Mouse (Mus musculus) left cerebral cortex, postnatal 4 days (tissue): Measurements from ENCODE around the gene Cisd3. TPM values are rescaled to one million over a fixed set of nuclear protein-coding genes. Genes with fewer than 3 reads are reported as not detected.
"Not testable (repeated sequence)": the region's sequence is repeated elsewhere in the genome, so short reads cannot be mapped to it uniquely, and the experiment has no call there.

Source experiments
- DNase-seq: peaks from one replicate; pipeline ENCODE4 v3.0.0-alpha.2; 2022
- intact Hi-C: fragments of 180-260 bp; cut with DNase I; formaldehyde crosslinking; loops from one replicate; pipeline ENCODE4 v1.15.1; 2025
- total RNA-seq, 2 experiments: library from RNA; stranded (reverse); gene quantifications; 2 replicates each; pipeline ENCODE4 v1.2.3; 2021

Gene Cisd3
- total RNA-seq, 2 experiments from 2014 or later = 25.8 to 28.5 TPM

DNA sequence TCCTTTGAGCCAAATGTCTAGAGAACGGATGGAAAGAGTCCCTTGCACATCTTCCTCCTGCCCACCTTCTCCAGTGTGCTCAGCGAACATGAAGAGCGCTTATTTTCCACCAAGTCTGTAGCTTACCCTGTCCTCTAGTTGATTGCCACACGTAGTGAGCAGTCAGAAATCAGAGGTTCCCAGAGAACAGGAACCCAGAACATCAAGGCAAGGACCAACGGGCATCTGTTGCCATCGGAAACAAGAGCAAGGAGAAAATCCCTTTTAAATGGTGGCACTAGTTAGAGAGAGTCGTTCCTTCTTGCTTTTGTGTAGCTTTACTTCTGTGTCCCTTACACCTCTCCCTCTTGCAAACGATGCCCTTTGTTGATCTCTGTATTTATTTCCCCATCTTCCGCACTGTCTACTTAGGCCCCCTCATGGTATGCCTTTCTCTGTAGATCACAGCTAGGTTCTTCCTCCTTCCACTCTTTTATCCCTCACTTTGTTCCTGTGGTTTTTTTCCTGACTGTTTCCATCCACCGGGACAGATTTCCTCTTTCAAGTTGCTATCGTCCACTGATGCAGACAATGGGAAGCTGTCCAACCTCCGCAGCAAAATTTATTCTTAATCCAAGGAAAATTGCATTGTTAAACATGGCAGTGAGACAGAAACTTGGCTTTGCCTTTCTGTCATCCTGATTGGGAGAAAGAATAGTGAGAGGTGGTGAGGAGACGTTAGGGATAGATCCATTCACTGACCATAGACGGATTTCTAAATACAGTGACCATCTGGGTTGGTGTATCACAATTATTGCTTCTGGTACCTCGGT lies 16.2 kb downstream of the Cisd3 start:
- intact Hi-C loops = no loop called here
- no peak for DNase-seq

DNA sequence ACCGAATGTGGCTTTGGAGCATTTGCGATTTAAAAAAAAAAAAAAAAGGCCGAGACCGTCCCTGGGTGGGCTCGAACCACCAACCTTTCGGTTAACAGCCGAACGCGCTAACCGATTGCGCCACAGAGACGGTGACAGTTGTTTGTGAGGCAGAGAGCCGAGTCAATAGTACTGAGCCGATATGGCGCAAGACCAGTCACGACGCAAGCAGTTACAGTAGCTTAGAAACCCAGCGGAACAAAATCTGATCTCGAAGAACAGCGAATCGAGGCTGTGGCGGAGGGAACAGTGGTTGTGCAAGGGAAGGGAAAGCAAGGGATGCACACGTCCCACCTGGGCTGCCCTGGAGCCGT lies 16.7 kb downstream of the Cisd3 start:
- intact Hi-C loops = no loop called here
- peak; percentile 86 for DNase-seq

DNA sequence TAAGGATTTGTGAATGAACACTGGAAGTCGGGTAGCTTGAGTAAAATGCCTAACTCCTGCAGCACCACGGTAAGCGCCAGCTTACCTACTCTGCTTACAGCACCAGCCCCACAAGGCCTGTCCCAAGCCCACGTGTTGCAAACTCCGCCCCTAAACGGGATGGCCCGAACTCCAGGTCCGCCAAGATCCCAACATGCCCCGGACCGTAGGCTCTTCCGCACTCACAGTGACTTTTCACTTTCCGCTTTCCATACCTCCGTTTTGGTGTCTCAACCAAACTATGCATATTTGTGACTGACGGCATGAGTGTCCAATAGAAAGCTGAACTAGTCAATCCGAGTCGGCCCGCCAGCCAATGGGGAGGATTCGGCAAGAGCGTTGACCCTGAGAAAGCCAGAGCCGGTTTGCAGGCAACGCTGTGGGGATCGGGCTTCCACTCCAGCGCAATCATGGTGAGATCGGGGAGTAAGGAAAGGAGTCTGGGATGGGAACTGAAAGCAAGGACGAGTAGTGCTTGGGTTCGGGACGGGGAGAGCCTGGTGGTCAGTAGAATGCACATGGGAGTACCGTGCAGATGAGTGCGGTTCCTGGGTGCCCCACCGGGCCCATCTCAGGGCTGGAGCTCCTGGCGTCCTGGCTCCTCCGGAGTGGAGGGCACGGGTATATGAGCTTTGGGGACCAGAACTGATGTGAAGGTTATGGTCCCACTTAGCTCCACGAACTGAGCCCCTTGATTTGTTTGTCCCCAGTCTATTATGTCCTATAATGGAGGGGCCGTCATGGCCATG lies 17.6 kb downstream of the Cisd3 start, which contains the start of gene Psmb3:
Gene Psmb3 (plus strand): TSS at position 361 of the 788 bp plus-strand sequence.
- intact Hi-C loops = no loop called here
- DNase-seq = peak; percentile 99

DNA sequence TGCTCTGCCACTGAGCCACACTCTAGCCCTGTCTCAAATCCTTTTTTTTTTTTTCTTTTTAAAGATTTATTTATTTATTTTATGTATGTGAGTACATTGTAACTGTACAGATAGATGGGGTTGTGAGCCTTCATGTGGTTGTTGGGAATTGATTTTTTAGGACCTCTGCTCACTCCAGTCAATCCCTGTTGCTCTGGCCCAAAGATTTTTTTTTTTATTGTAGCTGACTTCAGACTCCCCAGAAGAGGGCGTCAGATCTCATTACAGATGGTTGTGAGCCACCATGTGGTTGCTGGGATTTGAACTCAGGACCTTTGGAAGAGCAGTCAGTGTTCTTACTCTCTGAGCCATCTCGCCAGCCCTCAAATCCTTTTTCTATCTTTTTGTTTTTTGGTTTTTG lies 24.4 kb downstream of the Cisd3 start:
- intact Hi-C loops, DNase-seq: not testable (repeated sequence)

DNA sequence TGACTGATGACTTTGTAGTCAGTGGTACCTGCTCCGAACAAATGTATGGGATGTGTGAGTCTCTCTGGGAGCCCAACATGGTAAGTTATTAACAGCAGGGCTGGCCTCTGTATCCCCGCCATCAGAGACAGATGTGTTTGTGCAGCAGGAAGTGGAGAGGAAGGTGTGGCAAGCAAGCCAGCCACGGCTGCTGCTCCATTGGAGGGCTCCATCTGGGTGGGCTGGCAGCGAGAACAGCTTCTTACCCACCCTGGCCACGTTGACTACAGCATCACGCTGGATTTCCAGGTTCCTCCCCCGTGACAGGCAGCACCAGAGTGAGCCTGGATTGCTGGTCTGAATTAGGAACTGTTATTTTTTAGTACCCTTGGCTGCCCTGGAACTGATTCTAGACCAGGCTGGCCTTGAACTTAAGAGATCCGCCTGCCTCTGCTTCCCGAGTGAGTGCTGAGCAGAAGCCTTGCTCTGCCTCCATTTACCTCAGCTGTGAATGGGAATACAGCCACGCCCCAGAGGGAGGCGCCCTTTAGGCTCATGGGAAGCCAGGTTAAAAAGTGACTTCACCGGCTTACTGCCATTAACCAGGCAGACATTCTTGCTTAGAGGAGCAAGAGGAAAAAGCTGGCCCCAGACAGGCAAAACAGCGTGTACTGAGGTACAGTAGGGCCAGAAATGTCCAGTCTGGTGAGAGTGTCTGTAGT lies 25.7 kb downstream of the Cisd3 start:
- DNase-seq = no peak
- intact Hi-C loops = no loop called here

DNA sequence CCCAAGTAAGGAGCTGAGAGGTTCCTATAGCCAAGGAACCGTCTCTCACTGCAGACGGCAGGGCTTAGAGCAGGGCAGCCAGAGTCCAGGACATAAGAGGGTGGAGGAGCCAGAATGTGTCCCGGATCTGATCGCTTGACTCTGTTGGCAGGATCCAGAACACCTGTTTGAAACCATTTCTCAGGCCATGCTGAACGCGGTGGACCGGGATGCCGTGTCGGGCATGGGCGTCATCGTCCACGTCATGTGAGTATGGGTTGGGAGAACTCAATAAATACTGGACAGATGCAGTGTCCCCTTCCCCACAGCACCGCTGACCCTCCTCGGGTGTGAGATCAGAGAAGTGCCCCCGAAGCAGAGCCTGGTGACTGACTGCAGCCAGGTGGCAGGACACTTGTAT lies 26.7 kb downstream of the Cisd3 start:
- intact Hi-C loops = no loop called here

DNA sequence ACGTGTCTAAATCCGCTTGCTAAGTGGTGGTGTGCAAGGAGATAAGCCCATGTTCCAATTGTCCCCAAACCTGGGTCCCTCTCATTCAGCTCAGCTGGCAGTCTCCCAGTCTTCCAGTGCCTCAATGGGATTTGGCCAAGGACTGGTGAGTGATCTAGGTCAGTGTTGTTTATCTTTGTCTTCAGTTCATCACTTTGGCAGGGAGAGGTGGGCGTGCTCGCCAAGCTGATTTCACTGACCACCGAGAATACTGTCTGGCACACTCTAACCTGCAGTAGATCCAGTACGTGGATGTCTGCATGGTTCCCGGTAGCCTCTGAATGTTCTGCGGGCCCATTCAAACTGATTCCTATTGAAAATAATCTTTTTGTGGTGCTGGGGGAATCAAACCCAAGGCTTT lies 28.3 kb downstream of the Cisd3 start:
- no peak for DNase-seq
- intact Hi-C loops = no loop called here

More for the DNA sequence above, 26.7 kb downstream of the Cisd3 start:
- no peak for DNase-seq

DNA sequence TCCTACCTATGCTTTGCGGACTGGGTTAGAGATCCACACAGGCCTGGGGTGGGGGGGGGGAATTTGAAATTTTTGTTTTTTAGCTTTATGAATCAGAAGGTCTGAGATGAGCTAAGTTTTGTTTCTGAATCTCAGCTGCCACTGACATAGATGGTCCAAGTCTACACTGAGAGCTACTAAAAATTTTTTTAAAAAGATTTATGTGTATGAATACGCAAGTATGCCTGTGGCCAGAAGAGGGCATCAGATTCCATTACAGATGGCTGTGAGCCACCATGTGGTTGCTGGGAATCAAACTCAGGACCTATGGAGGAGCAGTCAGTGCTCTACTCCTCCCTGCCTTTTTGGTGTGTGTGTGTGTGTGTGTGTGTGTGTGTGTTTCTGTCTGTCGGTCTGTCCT lies 28.7 kb downstream of the Cisd3 start:
- intact Hi-C loops = no loop called here
- DNase-seq = no peak

DNA sequence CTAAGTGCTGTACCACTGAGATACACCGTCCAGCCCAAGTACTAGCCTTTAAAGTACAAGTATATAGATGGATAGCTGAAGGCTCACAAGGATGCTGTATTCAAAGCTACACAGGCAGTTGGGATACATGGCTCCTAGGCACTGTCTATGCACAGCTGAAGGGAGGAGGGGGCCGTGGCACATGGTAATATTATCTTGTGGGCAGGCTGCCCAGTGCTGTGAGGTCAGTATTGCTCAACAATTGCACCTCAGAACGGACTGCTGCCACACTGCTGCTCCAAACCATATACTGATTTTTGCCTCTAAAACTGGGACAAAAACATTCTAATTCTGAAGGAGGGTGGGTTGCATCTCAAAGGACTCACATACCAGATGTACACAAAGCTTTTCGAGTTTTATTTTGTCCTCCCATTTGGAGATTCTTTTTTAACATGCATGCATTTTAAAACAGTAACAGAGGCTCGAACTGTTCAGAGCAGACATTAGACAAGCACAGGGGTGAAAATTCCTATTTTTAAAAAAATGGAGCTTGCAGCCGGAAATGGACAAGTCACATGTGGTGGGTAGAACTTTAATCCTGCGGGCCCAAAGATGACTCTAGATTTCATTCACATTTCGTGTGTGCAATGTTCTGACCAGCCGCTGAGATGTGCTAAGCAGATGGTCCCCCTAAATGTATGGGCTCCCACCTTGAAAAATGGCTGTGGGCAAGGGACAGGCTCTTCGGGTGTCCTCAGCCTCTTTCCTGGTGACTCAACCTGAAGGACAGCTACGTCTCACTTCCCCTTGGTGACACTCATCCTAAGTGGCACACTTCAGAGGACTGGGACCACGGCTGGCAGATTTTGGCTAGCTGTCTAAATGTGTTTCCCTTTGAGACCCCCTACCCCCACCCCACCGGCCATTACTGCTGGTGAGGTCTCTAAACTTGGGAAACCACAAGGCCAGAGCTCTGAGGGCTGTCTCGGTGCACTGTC lies 29.4 kb downstream of the Cisd3 start:
- intact Hi-C loops = no loop called here
- DNase-seq = no peak

DNA sequence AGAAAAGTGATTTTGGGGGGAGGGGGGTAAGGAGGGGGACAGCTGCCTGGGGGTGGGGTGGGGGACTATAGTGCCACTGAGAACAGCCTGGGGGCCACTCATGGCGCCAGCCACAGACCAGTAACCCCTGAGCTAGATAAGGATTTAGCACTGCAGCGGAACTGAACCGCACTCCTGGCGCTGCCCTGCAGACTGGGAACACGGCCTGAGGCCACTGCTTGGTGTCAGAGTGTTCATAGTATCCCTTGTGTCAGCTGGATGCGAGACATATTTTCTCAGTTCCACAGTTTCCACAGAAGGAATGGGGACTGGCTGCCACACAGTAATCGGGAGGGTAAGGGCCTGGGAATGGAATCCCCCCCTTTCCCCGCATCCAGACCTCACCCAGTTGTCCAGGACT lies 30.4 kb downstream of the Cisd3 start:
- DNase-seq = no peak
- intact Hi-C loops = no loop called here

DNA sequence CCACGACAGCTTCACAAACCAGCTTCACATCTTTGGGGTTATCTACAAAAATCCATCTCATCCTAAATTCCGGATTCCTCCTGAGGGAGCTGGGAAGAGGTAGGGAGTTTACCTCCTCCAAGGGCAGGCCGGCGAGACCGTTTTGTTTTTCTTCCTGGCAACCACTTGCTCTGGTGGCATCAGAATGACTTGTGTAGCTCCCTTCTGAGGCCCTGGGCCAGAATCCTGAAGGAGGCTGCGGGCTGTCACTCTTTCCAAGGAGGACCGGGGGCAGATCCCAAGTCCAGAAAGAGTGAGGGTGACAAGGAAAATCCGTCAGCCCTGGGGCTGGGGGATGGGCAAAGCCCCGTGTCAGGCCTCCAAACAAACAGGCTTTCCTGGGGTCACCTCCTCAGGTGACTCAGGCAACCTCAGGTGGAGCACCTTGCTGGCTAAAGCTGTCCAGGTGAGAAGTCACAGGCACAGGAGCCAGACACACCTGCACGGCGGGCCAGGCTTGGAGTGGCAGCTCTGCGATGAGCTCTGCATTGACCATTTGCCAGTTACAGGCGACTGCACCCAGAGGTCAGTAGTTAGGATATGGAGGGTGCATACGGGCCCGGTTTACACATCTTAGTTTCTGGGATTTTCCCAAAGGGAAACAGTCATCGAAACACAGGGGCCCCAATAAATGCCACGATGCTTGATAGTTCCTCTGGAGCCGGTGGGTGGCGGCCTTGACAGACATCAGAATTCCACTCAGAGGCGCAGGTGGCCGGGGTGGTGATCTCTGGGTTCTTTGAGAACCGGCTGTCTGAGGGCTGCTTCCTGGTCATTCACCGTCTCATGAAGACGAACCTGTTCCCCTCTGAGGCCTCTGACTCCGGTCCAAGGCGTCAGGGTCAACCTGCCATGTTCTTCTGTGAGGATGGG lies 32.0 kb downstream of the Cisd3 start:
- intact Hi-C loops = no loop called here

DNA sequence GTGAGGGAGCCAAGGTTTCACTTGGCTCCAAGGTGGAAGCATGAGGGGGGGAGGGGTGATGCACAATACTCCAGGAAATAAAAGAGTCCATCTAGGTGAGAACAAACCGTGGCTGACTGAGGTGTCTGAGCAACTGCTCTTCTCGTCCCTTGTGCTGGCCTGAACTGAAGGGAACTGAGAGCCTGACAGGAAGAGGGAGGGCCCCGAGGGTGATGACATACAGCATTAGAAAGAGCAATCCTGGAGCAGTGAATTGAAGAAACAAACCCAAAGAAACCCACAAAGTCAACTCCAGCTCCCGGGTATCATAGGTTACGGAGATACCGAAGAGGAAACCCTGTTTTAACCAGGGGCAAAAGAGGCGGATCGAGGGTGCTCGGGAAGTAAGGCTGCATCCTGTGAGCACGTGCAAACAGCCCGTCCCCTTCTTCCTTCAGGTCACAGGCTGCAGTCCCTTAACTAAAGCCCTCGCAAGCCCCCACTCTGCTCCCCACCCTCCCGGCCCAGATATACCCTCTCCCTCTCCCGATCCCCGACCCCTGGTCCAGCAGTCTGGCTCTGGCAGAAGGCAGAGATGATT lies 32.7 kb downstream of the Cisd3 start:
- intact Hi-C loops = no loop called here
- no peak for DNase-seq

More for the DNA sequence above, 32.0 kb downstream of the Cisd3 start:
- DNase-seq = no peak

DNA sequence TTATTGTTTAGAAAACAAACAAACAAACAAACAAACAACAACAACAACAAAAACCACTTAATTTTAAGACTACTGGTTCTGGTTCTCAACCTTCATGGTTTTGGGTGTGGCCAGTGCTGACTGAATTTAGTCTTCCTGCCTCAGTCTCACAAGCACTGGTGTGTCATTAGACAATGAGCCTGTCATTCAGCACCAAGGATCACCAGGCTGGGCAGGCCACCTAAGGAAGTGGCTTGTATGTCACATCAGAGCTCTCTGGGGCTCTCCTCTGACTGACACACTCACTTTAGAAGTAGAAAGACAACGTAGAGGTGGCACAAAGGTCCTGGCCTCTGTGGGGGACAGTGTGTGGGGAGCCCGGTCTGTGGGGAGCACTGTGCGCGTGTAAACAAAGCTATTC lies 33.4 kb downstream of the Cisd3 start:
- DNase-seq = no peak
- intact Hi-C loops = no loop called here

DNA sequence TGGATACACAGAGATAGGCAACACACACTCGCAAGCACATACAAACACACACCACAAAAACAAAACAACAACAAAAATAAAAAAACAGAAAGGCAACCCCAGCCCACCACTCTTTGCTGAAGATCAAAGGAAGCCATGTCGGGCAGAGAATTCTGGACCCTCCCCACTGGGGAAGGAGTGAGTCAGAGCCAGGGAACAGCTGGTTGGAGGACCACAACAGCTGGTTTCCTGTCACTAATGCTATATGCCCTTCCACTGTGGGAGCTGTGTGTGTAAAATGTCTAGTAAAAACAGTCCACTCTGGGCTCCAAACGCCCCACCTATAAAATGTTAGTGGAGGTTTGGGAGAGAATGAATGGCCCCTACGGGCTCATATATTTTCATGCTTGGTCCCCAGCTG lies 35.7 kb downstream of the Cisd3 start:
- intact Hi-C loops = no loop called here
- DNase-seq = no peak

DNA sequence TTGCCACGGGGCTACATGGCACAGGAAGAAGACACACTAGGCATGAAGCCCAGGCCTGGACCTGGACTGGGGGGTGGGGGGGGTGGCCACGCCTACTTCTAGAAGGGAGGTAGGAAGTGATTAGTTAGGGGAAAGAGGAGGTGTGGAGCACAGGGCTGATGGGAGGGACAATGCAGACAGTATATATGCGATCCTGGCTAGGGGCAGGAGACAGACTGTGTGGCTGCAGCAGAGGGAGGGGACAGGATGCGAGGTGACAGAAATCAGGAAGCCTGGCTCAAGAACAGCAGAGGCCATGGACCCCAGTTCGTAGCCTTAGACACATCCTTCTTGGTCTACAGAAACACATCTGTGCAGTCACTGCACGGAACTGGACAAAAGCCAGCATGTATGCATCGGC lies 38.1 kb downstream of the Cisd3 start:
- intact Hi-C loops = no loop called here
- no peak for DNase-seq

DNA sequence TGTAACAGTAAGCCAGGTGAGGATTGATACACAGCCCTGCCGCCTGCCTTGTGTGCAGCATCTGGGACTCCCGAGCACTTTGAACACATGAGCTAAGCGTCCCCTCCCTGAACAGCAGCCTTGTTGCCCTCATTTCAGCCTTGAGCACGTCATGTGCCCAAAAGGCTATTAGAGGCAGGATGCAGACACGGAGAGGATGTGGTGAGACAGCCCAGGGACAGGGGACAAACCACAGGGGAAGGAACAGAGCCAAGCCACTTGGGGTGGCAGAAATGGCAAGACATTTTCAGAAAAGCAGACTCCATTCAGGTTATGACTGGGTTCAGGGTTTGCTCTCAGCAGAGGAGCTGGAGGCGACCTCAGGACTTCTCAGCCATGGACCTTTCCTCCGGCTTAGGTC lies 42.7 kb downstream of the Cisd3 start:
- intact Hi-C loops = no loop called here
- no peak for DNase-seq

DNA sequence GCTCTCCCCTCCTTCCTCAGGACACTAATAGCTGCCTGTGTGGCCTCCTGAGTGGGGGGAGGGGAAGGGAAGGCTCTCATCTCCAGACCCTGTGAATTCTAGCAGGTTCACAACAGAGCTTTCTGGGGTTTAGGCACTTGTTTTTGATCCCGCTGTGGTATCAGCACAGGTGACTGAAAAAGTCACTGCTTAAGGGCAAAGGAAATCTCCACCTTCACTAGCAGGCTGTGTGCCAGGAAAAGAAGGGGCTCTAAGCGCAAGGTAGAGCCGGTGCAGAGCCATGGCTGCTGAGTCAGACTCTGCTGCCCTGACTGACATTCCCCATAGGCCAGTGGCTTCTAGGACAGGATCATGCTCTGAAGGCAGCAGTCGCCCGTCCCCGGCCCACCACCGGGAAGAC lies 43.1 kb downstream of the Cisd3 start:
- intact Hi-C loops = no loop called here
- DNase-seq = no peak

DNA sequence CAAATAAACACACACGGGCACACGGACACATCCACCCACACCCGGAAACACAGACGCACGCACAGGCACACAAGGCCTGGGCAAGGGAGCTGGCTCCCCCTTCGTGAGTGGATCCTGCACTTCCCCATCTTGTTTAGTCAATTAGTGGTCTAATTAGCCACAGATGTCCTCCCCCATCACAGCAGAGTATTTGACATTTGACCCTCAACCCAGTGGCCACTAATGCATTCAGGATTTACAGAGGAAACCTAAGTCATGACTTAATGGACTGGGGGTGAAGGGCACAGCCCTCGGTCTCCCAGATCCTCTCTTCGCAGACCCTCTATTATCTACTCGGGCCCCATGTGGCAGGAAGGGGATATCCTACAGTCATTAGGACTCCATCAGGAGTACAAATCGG lies 48.1 kb downstream of the Cisd3 start:
- DNase-seq = no peak
- intact Hi-C loops = no loop called here

DNA sequence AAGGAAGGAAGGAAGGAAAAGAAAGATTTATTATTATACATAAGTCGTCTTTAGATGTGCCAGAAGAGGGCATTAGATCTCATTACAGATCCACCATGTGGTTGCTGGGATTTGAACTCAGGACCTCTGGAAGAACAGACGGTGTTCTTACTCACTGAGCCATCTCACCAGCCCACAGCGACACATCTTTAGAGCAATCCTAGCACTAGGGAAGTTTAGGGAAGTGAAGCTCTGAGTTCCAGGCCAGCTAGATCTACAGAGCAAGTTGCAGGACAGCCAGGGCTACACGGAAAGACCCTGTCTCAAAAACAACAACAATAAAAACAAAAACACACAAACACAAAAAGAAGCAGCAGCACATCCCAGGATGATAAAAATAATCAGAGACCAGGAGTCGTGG lies 49.2 kb downstream of the Cisd3 start:
- DNase-seq, intact Hi-C loops: not testable (repeated sequence)
